15 mouse cellular contexts compared by ENCODE assay signal in the genomic region with DNA sequence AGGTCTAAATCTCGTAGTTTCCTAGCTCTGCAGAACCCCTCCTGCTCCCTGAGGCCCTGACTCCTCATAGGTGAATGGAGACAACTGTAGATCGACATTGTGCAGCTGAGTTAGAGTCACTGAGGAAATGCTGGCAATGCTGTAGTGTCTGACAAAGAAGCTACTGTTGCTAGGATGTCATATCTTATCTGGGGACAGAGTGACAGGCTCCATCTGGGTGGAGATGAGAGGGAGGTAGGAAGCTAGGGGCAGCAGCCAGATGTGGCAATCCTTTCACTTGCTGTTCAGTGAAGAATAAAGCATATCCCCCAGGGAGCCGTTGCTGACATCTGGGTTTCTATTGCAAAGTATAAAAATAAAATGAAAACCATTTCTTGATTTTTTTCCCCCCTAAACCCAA.
"Had no signal": no experiment of that assay in that cellular context is flagged by ENCODE, and none has a peak within 500 bp of the region (broad histone marks: within the 10 kb centered on the region; RNA-seq: fewer than 3 reads in every experiment).

No protein-coding gene starts in this region.

- ATAC-seq: liver, embryonic 12.5 days had no signal

- H3K9me3 ChIP-seq: limb, embryonic 15.5 days; liver, embryonic 12.5 days; midbrain, embryonic 10.5 days; neural tube, embryonic 13.5 days; stomach, embryonic 15.5 days had no signal

- H3K4me2 ChIP-seq: limb, embryonic 15.5 days; liver, embryonic 12.5 days; neural tube, embryonic 13.5 days; stomach, embryonic 15.5 days had no signal

- H3K4me1 ChIP-seq: limb, embryonic 15.5 days; midbrain, embryonic 10.5 days; stomach, embryonic 15.5 days had no signal

- H3K27ac ChIP-seq: limb, embryonic 15.5 days; liver, embryonic 12.5 days; midbrain, embryonic 10.5 days; neural tube, embryonic 13.5 days; stomach, embryonic 15.5 days had no signal

- H3K36me3 ChIP-seq: limb, embryonic 15.5 days; liver, embryonic 12.5 days; midbrain, embryonic 10.5 days; neural tube, embryonic 13.5 days; stomach, embryonic 15.5 days had no signal

- H3K27me3 ChIP-seq: limb, embryonic 15.5 days; liver, embryonic 12.5 days; neural tube, embryonic 13.5 days; stomach, embryonic 15.5 days had no signal

- DNase-seq: kidney, postnatal 10 days; kidney, postnatal 4 days; lung, postnatal 36 days; midbrain, embryonic 14.5 days; retina, postnatal 1 day; right cerebral cortex, postnatal 4 days; spleen, adult 18-20 months; thymus, adult 2 months; thymus, postnatal 25 days had no signal

- H3K9ac ChIP-seq: limb, embryonic 15.5 days; liver, embryonic 12.5 days; neural tube, embryonic 13.5 days; stomach, embryonic 15.5 days had no signal

- H3K4me3 ChIP-seq: left cerebral cortex, adult 2 months; limb, embryonic 15.5 days; liver, embryonic 12.5 days; midbrain, embryonic 10.5 days; neural tube, embryonic 13.5 days; stomach, embryonic 15.5 days had no signal
